Mouse (Mus musculus) liver, embryonic 14.5 days (tissue): ENCODE measurements around the gene Cdh26. TPM values are rescaled to one million over a fixed set of nuclear protein-coding genes. Genes with fewer than 3 reads are reported as not detected.

Source experiments
- ATAC-seq: fragments of 200-750 bp; cut with Nextera tagmentation; 2 replicates; pipeline ENCODE4 v1.8.0; 2017; ENCODE audit warnings: moderate number of reproducible peaks, mild to moderate bottlenecking, moderate library complexity; ENCODE audit not compliant: insufficient read depth
- DNase-seq, 3 experiments: peaks; one replicate each; pipeline ENCODE4 v3.0.0-alpha.2; 2012 to 2013; ENCODE audit warnings: low read depth in 3 of 3, low spot score in 3 of 3
- H3K27ac ChIP-seq: fragments of 300-500 bp; sonication (generic); 2 replicates; pipeline ENCODE4 v1.5.1; 2014; ENCODE audit warnings: moderate library complexity, mild to moderate bottlenecking, control low read depth, inconsistent platforms
- H3K27me3 ChIP-seq: fragments of 300-500 bp; sonication (generic); 2 replicates; pipeline ENCODE4 v1.6.1; 2014; ENCODE audit warnings: mild to moderate bottlenecking, low read length, moderate library complexity; ENCODE audit not compliant: control insufficient read depth, insufficient read depth
- H3K36me3 ChIP-seq: fragments of 300-500 bp; sonication (generic); replicated peaks from 2 replicates; pipeline ENCODE4 v1.6.1; 2014; ENCODE audit warnings: low read depth; ENCODE audit not compliant: control insufficient read depth, insufficient read depth
- H3K4me1 ChIP-seq, 2 experiments: fragments of 200-500 bp in 1 of 2; fragments of 300-500 bp in 1 of 2; sonication (generic) in 1 of 2; replicated peaks; 2 replicates each; pipeline ENCODE4 v1.6.1; 2012 to 2014; ENCODE audit warnings: antibody characterized with exemption in 1 of 2, inconsistent platforms in 1 of 2, low read length in 1 of 2; ENCODE audit not compliant: control insufficient read depth in 2 of 2, insufficient read depth in 2 of 2
- H3K4me2 ChIP-seq: fragments of 300-500 bp; sonication (generic); 2 replicates; pipeline ENCODE4 v1.6.1; 2014; ENCODE audit warnings: low read depth, mild to moderate bottlenecking, control low read depth, moderate library complexity
- H3K4me3 ChIP-seq, 2 experiments: fragments of 200-500 bp in 1 of 2; fragments of 300-500 bp in 1 of 2; sonication (generic) in 1 of 2; 2 replicates each; pipeline ENCODE4 v1.5.1; 2012 to 2014; ENCODE audit warnings: low read depth in 2 of 2, low read length in 2 of 2, mild to moderate bottlenecking in 2 of 2, control low read depth in 1 of 2, inconsistent platforms in 1 of 2, moderate library complexity in 1 of 2; ENCODE audit not compliant: insufficient read depth in 1 of 2
- H3K9ac ChIP-seq: fragments of 300-500 bp; sonication (generic); replicated peaks from 2 replicates; pipeline ENCODE4 v1.6.1; 2014; ENCODE audit warnings: mild to moderate bottlenecking, control low read depth, moderate library complexity
- H3K9me3 ChIP-seq: fragments of 300-500 bp; sonication (generic); 2 replicates; pipeline ENCODE4 v1.6.1; 2016; ENCODE audit warnings: low read length, mixed read lengths; ENCODE audit not compliant: control insufficient read depth
- CTCF ChIP-seq: IDR thresholded peaks from 2 replicates; pipeline ENCODE4 v1.5.1; 2016; ENCODE audit warnings: antibody characterized with exemption, low read depth, control low read depth
- EP300 ChIP-seq: IDR thresholded peaks from 2 replicates; pipeline ENCODE4 v1.6.1; 2016; ENCODE audit warnings: antibody characterized with exemption, low read depth
- WGBS: fragments of 180-500 bp; shearing (Covaris S2); extraction: QIAGEN DNeasy Blood & Tissue Kit; methylation state at CpG from one replicate; pipeline ENCODE4 v1.1.7; 2014; ENCODE audit not compliant: insufficient replicate concordance; 5-methylcytosine and 5-hydroxymethylcytosine counted together
- polyA plus RNA-seq, 2 experiments: library from polyadenylated mRNA; depleted of rRNA in 1 of 2; stranded (reverse) in 1 of 2; unstranded in 1 of 2; fragments of >200 nt; fragmentation: Nextera tagmentation in 1 of 2; extraction: Ambion mirVana in 1 of 2; gene quantifications; 2 replicates each; pipeline versions ENCODE4 v1.2.1 to v1.2.3; 2012 to 2014

The Cdh26 gene
- polyA plus RNA-seq, 2 experiments, result 0.09 to 0.15 TPM

- Histone ChIP-seq H3K4me1 (no peaks in the 10 kb centered on the region; a peak in 1 of 4 replicates), H3K27ac (no peak overlapping the region), H3K9me3 (no peaks in the 10 kb centered on the region), H3K36me3 (no peaks in the 10 kb centered on the region), H3K4me3 (no peak overlapping the region), H3K4me2 (no peak overlapping the region), H3K27me3 (no peaks in the 10 kb centered on the region), H3K9ac (no peak overlapping the region)
- DNase-seq, result no peak
- 23% methylated on average over 5 of the region's 5 CpGs for WGBS
- ATAC-seq, result no peak
- TF ChIP-seq EP300 (no peak), CTCF (peak; percentile 33)
These were observed 86.1 kb downstream of the Cdh26 start for GRCm38 (mm10) chr2:178516421-178516820.

GRCm38 (mm10) chr2:178516941-178517340 lies 86.6 kb downstream of the Cdh26 start:
- H3K4me3 ChIP-seq, result no peak overlapping the region
- TF ChIP-seq EP300, result no peak
- no peak for TF ChIP-seq CTCF
- ATAC-seq (no peak), DNase-seq (no peak)
- H3K9me3 ChIP-seq, result no peaks in the 10 kb centered on the region
- no peaks in the 10 kb centered on the region for H3K36me3 ChIP-seq
- H3K9ac ChIP-seq, result no peak overlapping the region
- no peak overlapping the region for H3K27ac ChIP-seq
- WGBS, result 52% methylated on average over 9 of the region's 9 CpGs
- no peak overlapping the region for H3K4me2 ChIP-seq
- no peaks in the 10 kb centered on the region; a peak in 1 of 4 replicates for H3K4me1 ChIP-seq
- H3K27me3 ChIP-seq, result no peaks in the 10 kb centered on the region

- Histone ChIP-seq H3K9ac (no peak overlapping the region), H3K27me3 (no peaks in the 10 kb centered on the region), H3K4me2 (no peak overlapping the region), H3K9me3 (no peaks in the 10 kb centered on the region), H3K4me1 (no peaks in the 10 kb centered on the region; a peak in 1 of 4 replicates), H3K36me3 (no peaks in the 10 kb centered on the region), H3K27ac (no peak overlapping the region), H3K4me3 (no peak overlapping the region)
- 58% methylated on average over 4 of the region's 4 CpGs for WGBS
- no peak for ATAC-seq
- TF ChIP-seq CTCF (no peak), EP300 (no peak)
- no peak for DNase-seq
These were observed 89.0 kb downstream of the Cdh26 start for GRCm38 (mm10) chr2:178519321-178519720.

GRCm38 (mm10) chr2:178520216-178520615 lies 89.9 kb downstream of the Cdh26 start:
- no peak overlapping the region for H3K4me2 ChIP-seq
- TF ChIP-seq EP300 (no peak), CTCF (no peak)
- no peaks in the 10 kb centered on the region for H3K27me3 ChIP-seq
- DNase-seq (no peak), ATAC-seq (no peak)
- no peaks in the 10 kb centered on the region for H3K9me3 ChIP-seq
- H3K4me3 ChIP-seq, result no peak overlapping the region
- no peaks in the 10 kb centered on the region; a peak in 1 of 4 replicates for H3K4me1 ChIP-seq
- H3K36me3 ChIP-seq, result no peaks in the 10 kb centered on the region
- no peak overlapping the region for H3K27ac ChIP-seq
- no peak overlapping the region for H3K9ac ChIP-seq
- WGBS, result 37% methylated on average over 2 of the region's 2 CpGs

GRCm38 (mm10) chr2:178522331-178522730 lies 92.0 kb downstream of the Cdh26 start:
- Histone ChIP-seq H3K9ac (no peak overlapping the region), H3K9me3 (no peaks in the 10 kb centered on the region), H3K4me3 (no peak overlapping the region), H3K36me3 (no peaks in the 10 kb centered on the region), H3K4me2 (no peak overlapping the region), H3K27ac (no peak overlapping the region), H3K27me3 (no peaks in the 10 kb centered on the region), H3K4me1 (no peaks in the 10 kb centered on the region; a peak in 1 of 4 replicates)
- WGBS, result 38% methylated on average over 4 of the region's 4 CpGs
- no peak for ATAC-seq
- DNase-seq, result no peak
- no peak for TF ChIP-seq EP300
- no peak for TF ChIP-seq CTCF
